Mouse (Mus musculus) ES-E14 (cell line): ENCODE results near the gene Spcs3.

ENCODE experiments used
- CHD2 ChIP-seq: IDR thresholded peaks from 2 replicates; pipeline ENCODE4 v1.6.1; 2014; ENCODE audit warnings: mild to moderate bottlenecking, low read depth, low read length, inconsistent platforms
- MAFK ChIP-seq: IDR thresholded peaks from 2 replicates; pipeline ENCODE4 v1.6.1; 2014; ENCODE audit warnings: mild to moderate bottlenecking, low read depth, low read length, inconsistent platforms; ENCODE audit not compliant: insufficient read depth
- ZC3H11A ChIP-seq: IDR thresholded peaks from 2 replicates; pipeline ENCODE4 v1.6.1; 2012; ENCODE audit warnings: low read depth, mild to moderate bottlenecking, inconsistent platforms, low read length, borderline replicate concordance
- ZNF384 ChIP-seq: IDR thresholded peaks from 2 replicates; pipeline ENCODE4 v1.6.1; 2012; ENCODE audit warnings: low read depth, low read length, inconsistent platforms

DNA sequence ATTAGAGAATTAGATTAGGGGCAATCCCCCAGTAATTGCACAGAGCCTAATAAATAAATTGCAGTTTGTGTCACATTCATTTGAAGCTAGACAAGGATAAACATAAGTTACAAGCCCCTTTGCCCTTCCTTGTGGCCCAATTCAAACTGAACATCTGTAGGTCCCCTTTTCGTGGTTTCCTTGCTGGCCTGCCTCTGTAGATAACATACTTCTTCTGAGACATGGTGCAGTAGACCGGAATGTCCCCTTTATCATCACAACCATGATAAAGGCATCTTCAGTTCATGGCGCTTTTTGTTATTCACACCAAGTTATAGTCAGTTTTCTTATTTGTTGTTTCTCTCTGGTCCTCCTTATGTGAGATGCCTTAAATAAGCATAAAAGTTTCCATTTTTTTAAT is 18.0 kb downstream of the Spcs3 start:
- TF ChIP-seq CHD2, result no peak
- no peak for TF ChIP-seq MAFK
- TF ChIP-seq ZC3H11A, result no peak
- TF ChIP-seq ZNF384, result no peak
